ENCODE assay signal across 8 mouse cellular contexts in the genomic region with DNA sequence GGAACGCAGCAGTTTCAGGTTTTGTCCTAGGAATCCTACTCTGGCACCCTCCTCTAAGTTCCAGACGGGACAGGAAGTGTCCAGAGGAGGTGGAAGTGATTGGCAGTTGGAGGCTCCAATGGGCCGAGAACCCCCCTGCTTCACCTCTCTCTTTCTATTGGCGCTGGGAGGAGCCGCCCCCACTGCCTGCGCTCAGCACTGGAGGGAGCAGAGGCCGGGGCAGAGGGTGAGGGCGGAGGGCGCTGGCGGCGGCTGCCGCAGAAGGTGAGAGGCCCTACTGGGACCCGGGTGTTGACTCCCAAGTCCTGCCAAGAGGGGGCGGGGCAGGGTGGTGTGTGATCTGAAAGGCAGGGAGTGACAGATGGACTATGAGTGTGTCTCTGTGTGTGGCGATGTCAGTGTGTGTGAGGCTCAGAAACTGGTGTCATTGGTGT. TPM values are rescaled to one million over a fixed set of nuclear protein-coding genes. Genes with fewer than 3 reads are reported as not detected.
DNase-seq lines count a peak whose midpoint lies in the region; ATAC-seq lines count a peak whose summit lies in the region.

No protein-coding gene starts in this region.

- ATAC-seq in hindbrain, embryonic 16.5 days = peak; percentile 77
- peak; percentile 71 for ATAC-seq in megakaryocyte progenitor cell, adult 5-6 weeks (replicated peaks; ENCODE audit: poor library complexity)

- no peaks in the 10 kb centered on the region for H3K36me3 ChIP-seq in hindbrain, embryonic 16.5 days (ENCODE audit: control insufficient read depth, insufficient read depth, low read length)

- intact Hi-C loops in left cerebral cortex, postnatal 14 days (cut with DNase I) = no loop called here

- peak overlapping the region; percentile 34 for H3K4me3 ChIP-seq in hindbrain, embryonic 16.5 days (ENCODE audit: low read length)

- H3K27ac ChIP-seq in hindbrain, embryonic 16.5 days (ENCODE audit: low read depth, low read length) = peak overlapping the region; percentile 57; the same call in 1 of the 2 replicates

- no peaks in the 10 kb centered on the region for H3K27me3 ChIP-seq in hindbrain, embryonic 16.5 days (replicated peaks; ENCODE audit: control insufficient read depth, insufficient read depth, low read length)

- H3K4me1 ChIP-seq in hindbrain, embryonic 16.5 days (ENCODE audit: control insufficient read depth, insufficient read depth, low read depth, low read length) = peaks cover 35% of the 10 kb centered on the region

- peak overlapping the region; percentile 52 for H3K4me2 ChIP-seq in hindbrain, embryonic 16.5 days (ENCODE audit: low read length)

- WGBS in hindbrain, embryonic 16.5 days = under 1% methylated on average over 15 of the region's 15 CpGs

- H3K9me3 ChIP-seq in hindbrain, embryonic 16.5 days (ENCODE audit: control insufficient read depth, low read length) = no peaks in the 10 kb centered on the region

- H3K9ac ChIP-seq in hindbrain, embryonic 16.5 days (ENCODE audit: low read depth, low read length) = peak overlapping the region; percentile 57

- peak; percentile 96 for DNase-seq in adrenal gland, adult 2 months
- DNase-seq in cerebellum, postnatal 36 days = peak; percentile 88 to 93
- DNase-seq in gastrocnemius, adult 8-10 months (ENCODE audit: low spot score in 2 of 2) = peak; percentile 93 to 95
- DNase-seq in left cerebral cortex, postnatal 14 days (ENCODE audit: low spot score in 2 of 2) = peak; percentile 75 to 78
- peak; percentile 96 for DNase-seq in skeletal muscle tissue, adult 2 months (ENCODE audit: low read depth, low spot score)
- DNase-seq in yolk sac, embryonic 10.5 days (ENCODE audit: low spot score) = peak; percentile 94

RNA-seq across cellular contexts. Expression of gene Sigmar1, which starts 4.3 kb away (rescaled TPM):
- 10 to 100 TPM; 83.8 to 86.7 TPM for total RNA-seq in adrenal gland, adult 2 months (2021)
- polyA plus RNA-seq in adrenal gland, adult 2 months (2012; rRNA removed) = 139 and 145 TPM in 2 replicates
- 1 to 10 TPM; 5.9 to 8.9 (median 6.7) TPM for total RNA-seq in gastrocnemius, adult 8-10 months (2022)
- polyA plus RNA-seq in hindbrain, embryonic 16.5 days (2015; fragmentation: Nextera tagmentation; extraction: Ambion mirVana) = 86.8 and 96.3 TPM in 2 replicates
- 10 to 100 TPM; 67.8 to 83.8 TPM for total RNA-seq in left cerebral cortex, postnatal 14 days (2021)
- total RNA-seq in megakaryocyte progenitor cell, adult 5-6 weeks (2015) = 60.8 and 66.4 TPM in 2 replicates
- 68.0 and 76.3 TPM in 2 replicates for total RNA-seq in megakaryocyte progenitor cell, adult 5-6 weeks (2017)

RNA-seq across cellular contexts. Expression of gene Galt, which starts 5.3 kb away (rescaled TPM):
- total RNA-seq in adrenal gland, adult 2 months (2021) = 10 to 100 TPM; 42.9 to 43.3 TPM
- polyA plus RNA-seq in adrenal gland, adult 2 months (2012; rRNA removed) = 113 and 117 TPM in 2 replicates
- total RNA-seq in gastrocnemius, adult 8-10 months (2022) = 10 to 100 TPM; 26.3 to 29.3 (median 27.4) TPM
- 60.9 and 61.8 TPM in 2 replicates for polyA plus RNA-seq in hindbrain, embryonic 16.5 days (2015; fragmentation: Nextera tagmentation; extraction: Ambion mirVana)
- total RNA-seq in left cerebral cortex, postnatal 14 days (2021) = 100 to 1,000 TPM; 103 to 118 TPM
- 31.5 and 34.7 TPM in 2 replicates for total RNA-seq in megakaryocyte progenitor cell, adult 5-6 weeks (2015)
- total RNA-seq in megakaryocyte progenitor cell, adult 5-6 weeks (2017) = 26.1 and 36.4 TPM in 2 replicates

RNA-seq across cellular contexts. Expression of gene Ccl27a, which starts 13.7 kb away (rescaled TPM):
- total RNA-seq in adrenal gland, adult 2 months (2021) = 10 to 100 TPM; 31.1 to 42.7 TPM
- polyA plus RNA-seq in adrenal gland, adult 2 months (2012; rRNA removed) = 74.2 and 96.3 TPM in 2 replicates
- 10 to 100 TPM; 15.0 to 21.0 (median 18.9) TPM for total RNA-seq in gastrocnemius, adult 8-10 months (2022)
- 260 and 276 TPM in 2 replicates for polyA plus RNA-seq in hindbrain, embryonic 16.5 days (2015; fragmentation: Nextera tagmentation; extraction: Ambion mirVana)
- total RNA-seq in left cerebral cortex, postnatal 14 days (2021) = 100 to 1,000 TPM; 294 to 318 TPM
- 7.9 and 9.8 TPM in 2 replicates for total RNA-seq in megakaryocyte progenitor cell, adult 5-6 weeks (2015)
- total RNA-seq in megakaryocyte progenitor cell, adult 5-6 weeks (2017) = 8.9 and 11.6 TPM in 2 replicates

RNA-seq across cellular contexts. Expression of gene Arid3c, which starts 29.4 kb away (rescaled TPM):
- total RNA-seq in adrenal gland, adult 2 months (2021) = not detected
- polyA plus RNA-seq in adrenal gland, adult 2 months (2012; rRNA removed) = not detected in 2 replicates
- not detected for total RNA-seq in gastrocnemius, adult 8-10 months (2022)
- 0.76 and 0.84 TPM in 2 replicates for polyA plus RNA-seq in hindbrain, embryonic 16.5 days (2015; fragmentation: Nextera tagmentation; extraction: Ambion mirVana)
- total RNA-seq in left cerebral cortex, postnatal 14 days (2021) = under 1 TPM; 0.38 to 0.48 TPM
- total RNA-seq in megakaryocyte progenitor cell, adult 5-6 weeks (2015) = not detected in 2 replicates
- not detected in 2 replicates for total RNA-seq in megakaryocyte progenitor cell, adult 5-6 weeks (2017)

RNA-seq across cellular contexts. Expression of gene Dctn3, which starts 37.3 kb away (rescaled TPM):
- total RNA-seq in adrenal gland, adult 2 months (2021) = 100 to 1,000 TPM; 105 to 128 TPM
- polyA plus RNA-seq in adrenal gland, adult 2 months (2012; rRNA removed) = 51.7 and 60.7 TPM in 2 replicates
- total RNA-seq in gastrocnemius, adult 8-10 months (2022) = 10 to 100 TPM; 39.1 to 50.9 (median 40.7) TPM
- polyA plus RNA-seq in hindbrain, embryonic 16.5 days (2015; fragmentation: Nextera tagmentation; extraction: Ambion mirVana) = 309 and 323 TPM in 2 replicates
- 100 to 1,000 TPM; 201 to 217 TPM for total RNA-seq in left cerebral cortex, postnatal 14 days (2021)
- 57.9 and 75.6 TPM in 2 replicates for total RNA-seq in megakaryocyte progenitor cell, adult 5-6 weeks (2015)
- 73.4 and 94.6 TPM in 2 replicates for total RNA-seq in megakaryocyte progenitor cell, adult 5-6 weeks (2017)

Comparison
In these comparisons a context has a peak if more than half of its experiments do, and no peak if none do; other contexts are left out.
1. Peak in every context shown above with its lines: DNase-seq, ATAC-seq, H3K4me3 ChIP-seq and H3K27ac ChIP-seq.
2. RNA of gene Sigmar1, which starts 4.3 kb away (total RNA-seq): 83.8 to 86.7 TPM in adrenal gland, adult 2 months, 67.8 to 83.8 TPM in left cerebral cortex, postnatal 14 days and 60.8 to 76.3 TPM in megakaryocyte progenitor cell, adult 5-6 weeks; 5.9 to 8.9 TPM in gastrocnemius, adult 8-10 months; every median in the first group is over 4 times any median in the second.
3. RNA of gene Ccl27a, which starts 13.7 kb away (total RNA-seq): 294 to 318 TPM in left cerebral cortex, postnatal 14 days; 31.1 to 42.7 TPM in adrenal gland, adult 2 months, 15.0 to 21.0 TPM in gastrocnemius, adult 8-10 months and 7.9 to 11.6 TPM in megakaryocyte progenitor cell, adult 5-6 weeks; every median in the first group is over 4 times any median in the second.